Mouse (Mus musculus) hindbrain, embryonic 12.5 days (tissue): Measurements from ENCODE around the gene Relt. TPM values are rescaled to one million over a fixed set of nuclear protein-coding genes. Genes with fewer than 3 reads are reported as not detected.

Experiments used
- ATAC-seq: fragments of 200-750 bp; cut with Nextera tagmentation; 2 replicates; pipeline ENCODE4 v1.8.0; 2017; ENCODE audit warnings: moderate TSS enrichment; ENCODE audit not compliant: low FRiP score
- H3K27ac ChIP-seq: fragments of 300-500 bp; sonication (generic); 2 replicates; pipeline ENCODE4 v1.5.1; 2016; ENCODE audit warnings: mild to moderate bottlenecking
- H3K27me3 ChIP-seq: fragments of 300-500 bp; sonication (generic); 2 replicates; pipeline ENCODE4 v1.6.1; 2016; ENCODE audit warnings: mild to moderate bottlenecking
- H3K36me3 ChIP-seq: fragments of 300-500 bp; sonication (generic); 2 replicates; pipeline ENCODE4 v1.6.1; 2016; ENCODE audit warnings: mild to moderate bottlenecking
- H3K4me1 ChIP-seq: fragments of 300-500 bp; sonication (generic); 2 replicates; pipeline ENCODE4 v1.6.1; 2016
- H3K4me2 ChIP-seq: fragments of 300-500 bp; sonication (generic); replicated peaks from 2 replicates; pipeline ENCODE4 v1.6.1; 2016; ENCODE audit warnings: mild to moderate bottlenecking
- H3K4me3 ChIP-seq: fragments of 300-500 bp; sonication (generic); 2 replicates; pipeline ENCODE4 v1.5.1; 2016; ENCODE audit warnings: mild to moderate bottlenecking
- H3K9ac ChIP-seq: fragments of 300-500 bp; sonication (generic); 2 replicates; pipeline ENCODE4 v1.6.1; 2016; ENCODE audit warnings: mild to moderate bottlenecking, moderate library complexity
- H3K9me3 ChIP-seq: fragments of 300-500 bp; sonication (generic); replicated peaks from 2 replicates; pipeline ENCODE4 v1.6.1; 2016; ENCODE audit warnings: mild to moderate bottlenecking
- WGBS: fragments of 180-500 bp; shearing (Covaris S2); methylation state at CpG from one replicate; pipeline ENCODE4 v1.1.7; 2016; 5-methylcytosine and 5-hydroxymethylcytosine counted together
- microRNA-seq: library from miRNA; unstranded; fragments of <30 nt; microRNA quantifications from one replicate; pipeline ENCODE4, GENCODE M21; 2017
- polyA plus RNA-seq: library from polyadenylated mRNA; unstranded; fragments of >200 nt; fragmentation: Nextera tagmentation; extraction: Ambion mirVana; gene quantifications from 2 replicates; pipeline ENCODE4 v1.2.1, GENCODE M21; 2016

The Relt gene
- polyA plus RNA-seq, 1 experiment from 2014 or later: 3.6 TPM

GRCm38 (mm10) chr7:100816759-100817441 lies 46.3 kb downstream of the Relt start:
- Histone ChIP-seq H3K4me1 (peaks cover 12% of the 10 kb centered on the region), H3K4me3 (no peak overlapping the region), H3K9me3 (no peaks in the 10 kb centered on the region), H3K4me2 (no peak overlapping the region), H3K9ac (no peak overlapping the region), H3K27ac (no peak overlapping the region), H3K36me3 (no peaks in the 10 kb centered on the region), H3K27me3 (no peaks in the 10 kb centered on the region)
- ATAC-seq: no peak
- WGBS: 65% methylated on average over 6 of the region's 6 CpGs

GRCm38 (mm10) chr7:100815900-100816570 lies 47.2 kb downstream of the Relt start:
- Histone ChIP-seq H3K27ac (no peak overlapping the region), H3K27me3 (no peaks in the 10 kb centered on the region), H3K9ac (no peak overlapping the region), H3K4me2 (no peak overlapping the region), H3K4me1 (peaks cover 12% of the 10 kb centered on the region), H3K9me3 (no peaks in the 10 kb centered on the region), H3K36me3 (no peaks in the 10 kb centered on the region), H3K4me3 (no peak overlapping the region)
- WGBS: 39% methylated on average over 8 of the region's 8 CpGs
- ATAC-seq: 0 out of 2 replicates have a peak, but pooled peaks have one; percentile 43

GRCm38 (mm10) chr7:100812641-100813040 lies 50.6 kb downstream of the Relt start:
- no peaks in the 10 kb centered on the region for H3K9me3 ChIP-seq
- H3K4me2 ChIP-seq: no peak overlapping the region
- no peaks in the 10 kb centered on the region for H3K27me3 ChIP-seq
- no peak overlapping the region for H3K27ac ChIP-seq
- no peaks in the 10 kb centered on the region for H3K36me3 ChIP-seq
- ATAC-seq: no peak
- no peak overlapping the region for H3K9ac ChIP-seq
- peaks cover 12% of the 10 kb centered on the region for H3K4me1 ChIP-seq
- H3K4me3 ChIP-seq: no peak overlapping the region
- WGBS: 86% methylated on average over 5 of the region's 5 CpGs

GRCm38 (mm10) chr7:100811912-100812311 lies 51.3 kb downstream of the Relt start:
- Histone ChIP-seq H3K36me3 (no peaks in the 10 kb centered on the region), H3K27me3 (no peaks in the 10 kb centered on the region), H3K4me2 (no peak overlapping the region), H3K9me3 (no peaks in the 10 kb centered on the region), H3K9ac (no peak overlapping the region), H3K4me1 (peaks cover 7% of the 10 kb centered on the region), H3K27ac (no peak overlapping the region), H3K4me3 (no peak overlapping the region)
- no peak for ATAC-seq
- 79% methylated on average over 5 of the region's 5 CpGs for WGBS

- H3K4me2 ChIP-seq: no peak overlapping the region
Measured at GRCm38 (mm10) chr7:100805391-100805790, 57.9 kb downstream of the Relt start.

GRCm38 (mm10) chr7:100798810-100799209 lies 64.4 kb downstream of the Relt start:
- Histone ChIP-seq H3K9ac (no peak overlapping the region), H3K4me1 (no peaks in the 10 kb centered on the region), H3K36me3 (no peaks in the 10 kb centered on the region), H3K27me3 (no peaks in the 10 kb centered on the region), H3K27ac (no peak overlapping the region), H3K4me3 (no peak overlapping the region), H3K4me2 (no peak overlapping the region), H3K9me3 (no peaks in the 10 kb centered on the region)
- WGBS: 76% methylated on average over 3 of the region's 3 CpGs
- ATAC-seq: no peak

More at GRCm38 (mm10) chr7:100805391-100805790, 57.9 kb downstream of the Relt start:
- Histone ChIP-seq H3K4me1 (no peaks in the 10 kb centered on the region), H3K27me3 (no peaks in the 10 kb centered on the region), H3K9ac (no peak overlapping the region), H3K36me3 (no peaks in the 10 kb centered on the region), H3K4me3 (no peak overlapping the region), H3K9me3 (no peaks in the 10 kb centered on the region), H3K27ac (no peak overlapping the region)
- WGBS: 65% methylated on average over 2 of the region's 2 CpGs
- ATAC-seq: no peak

Small RNA genes within 50 kb of the gene (microRNA-seq; reads per million reads assigned to microRNA genes)
- gene Mir3102: 92.5 reads per million, percentile 44 among the genes with 10 or more reads in this experiment

Other genes with a start within 250 kb of the Relt start
- gene Plekhb1, start 201.0 kb downstream of the Relt start, polyA plus RNA-seq: 10.5 and 16.9 TPM in 2 replicates
- 64.7 and 67.2 TPM in 2 replicates for gene Fam168a, start 156.8 kb downstream of the Relt start, polyA plus RNA-seq
- 9.1 and 9.6 TPM in 2 replicates for gene Arhgef17, start 68.7 kb upstream of the Relt start, polyA plus RNA-seq
- gene P2ry6, start 111.2 kb upstream of the Relt start, polyA plus RNA-seq: 2.8 and 3.1 TPM in 2 replicates
- gene P2ry2, start 149.4 kb upstream of the Relt start, polyA plus RNA-seq: 0.61 and 0.77 TPM in 2 replicates
- gene Fchsd2, start 229.4 kb upstream of the Relt start, polyA plus RNA-seq: 40.0 and 40.5 TPM in 2 replicates